Mouse (Mus musculus) heart, embryonic 10.5 days (tissue): ENCODE measurements around the gene Gm17542. TPM values are rescaled to one million over a fixed set of nuclear protein-coding genes. Genes with fewer than 3 reads are reported as not detected.
A peak's percentile ranks its signal among the peaks of the same experiment; 100 is the strongest.
"Not testable (repeated sequence)": the region's sequence is repeated elsewhere in the genome, so short reads cannot be mapped to it uniquely, and the experiment has no call there.

ENCODE experiments used
- DNase-seq: peaks from one replicate; pipeline ENCODE4 v3.0.0-alpha.2; 2017; ENCODE audit warnings: low spot score
- H3K27ac ChIP-seq: fragments of 300-500 bp; sonication (generic); 2 replicates; pipeline ENCODE4 v1.5.1; 2016; ENCODE audit warnings: mild to moderate bottlenecking
- H3K27me3 ChIP-seq: fragments of 300-500 bp; sonication (generic); 2 replicates; pipeline ENCODE4 v1.6.1; 2016; ENCODE audit warnings: mild to moderate bottlenecking; ENCODE audit not compliant: poor library complexity, insufficient read depth, severe bottlenecking
- H3K36me3 ChIP-seq: fragments of 300-500 bp; sonication (generic); 2 replicates; pipeline ENCODE4 v1.6.1; 2016; ENCODE audit warnings: mild to moderate bottlenecking, moderate library complexity
- H3K4me1 ChIP-seq: fragments of 300-500 bp; sonication (generic); 2 replicates; pipeline ENCODE4 v1.6.1; 2016; ENCODE audit warnings: mild to moderate bottlenecking
- H3K4me3 ChIP-seq: fragments of 300-500 bp; sonication (generic); 2 replicates; pipeline ENCODE4 v1.5.1; 2016; ENCODE audit warnings: mild to moderate bottlenecking, moderate library complexity
- H3K9me3 ChIP-seq: fragments of 300-500 bp; sonication (generic); 2 replicates; pipeline ENCODE4 v1.6.1; 2016; ENCODE audit warnings: mild to moderate bottlenecking, moderate library complexity
- WGBS: fragments of 180-500 bp; shearing (Covaris S2); methylation state at CpG from one replicate; pipeline ENCODE4 v1.1.7; 2016; 5-methylcytosine and 5-hydroxymethylcytosine counted together
- polyA plus RNA-seq: library from polyadenylated mRNA; unstranded; fragments of >200 nt; fragmentation: Nextera tagmentation; extraction: Ambion mirVana; gene quantifications from 2 replicates; pipeline ENCODE4 v1.2.1, GENCODE M21; 2016

Gm17542 gene
- not detected in 2 replicates for polyA plus RNA-seq

DNA sequence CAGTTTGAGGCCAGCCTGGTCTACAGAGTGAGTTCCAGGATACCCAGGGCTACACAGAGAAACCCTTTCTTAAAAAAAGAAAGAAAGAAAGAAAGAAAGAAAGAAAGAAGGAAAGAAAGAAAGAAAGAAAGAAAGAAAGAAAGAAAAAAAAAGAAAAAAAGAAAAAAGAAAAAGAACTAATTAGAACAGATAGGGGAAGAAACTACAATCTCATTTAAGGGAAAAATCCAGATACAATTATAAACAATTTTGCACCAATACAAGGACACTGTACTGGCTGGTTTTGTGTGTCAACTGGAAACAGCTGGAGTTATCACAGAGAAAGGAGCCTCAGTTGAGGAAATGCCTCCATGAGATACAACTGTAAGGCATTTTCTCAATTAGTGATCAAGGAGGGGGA lies at the start of gene Gm17542:
Gene Gm17542, minus strand, starts transcription at position 101 of the 400 bp plus-strand sequence.
- not testable (repeated sequence) for DNase-seq, H3K27me3 ChIP-seq, H3K4me1 ChIP-seq, H3K9me3 ChIP-seq, H3K4me3 ChIP-seq, H3K36me3 ChIP-seq, H3K27ac ChIP-seq

GRCm38 (mm10) chr10:58739779-58740178 lies 21.8 kb upstream of the Gm17542 start:
- H3K4me1 ChIP-seq, result no peaks in the 10 kb centered on the region
- H3K27me3 ChIP-seq, result no peaks in the 10 kb centered on the region
- H3K36me3 ChIP-seq, result no peaks in the 10 kb centered on the region
- no peaks in the 10 kb centered on the region for H3K9me3 ChIP-seq
- no peak overlapping the region for H3K4me3 ChIP-seq
- DNase-seq, result no peak
- H3K27ac ChIP-seq, result no peak overlapping the region

GRCm38 (mm10) chr10:58738152-58738551 lies 20.1 kb upstream of the Gm17542 start:
- Histone ChIP-seq H3K9me3 (no peaks in the 10 kb centered on the region), H3K27ac (no peak overlapping the region), H3K4me1 (no peaks in the 10 kb centered on the region), H3K36me3 (no peaks in the 10 kb centered on the region), H3K27me3 (no peaks in the 10 kb centered on the region), H3K4me3 (no peak overlapping the region)
- 85% methylated on average over 7 of the region's 7 CpGs for WGBS
- DNase-seq, result no peak

- no peaks in the 10 kb centered on the region for H3K9me3 ChIP-seq
- H3K36me3 ChIP-seq, result no peaks in the 10 kb centered on the region
- peak overlapping the region; percentile 43; the same call in 1 of the 2 replicates for H3K4me3 ChIP-seq
- WGBS, result 54% methylated on average over 3 of the region's 3 CpGs
- DNase-seq, result no peak
- peak overlapping the region; percentile 72; the same call in 1 of the 2 replicates for H3K27ac ChIP-seq
- H3K4me1 ChIP-seq, result peaks cover 9% of the 10 kb centered on the region
- no peaks in the 10 kb centered on the region for H3K27me3 ChIP-seq
These were observed 3.2 kb downstream of the Gm17542 start for GRCm38 (mm10) chr10:58714789-58715148.

GRCm38 (mm10) chr10:58713855-58714788 lies 3.9 kb downstream of the Gm17542 start:
- H3K27me3 ChIP-seq, result no peaks in the 10 kb centered on the region
- WGBS, result 31% methylated on average over 24 of the region's 24 CpGs
- H3K9me3 ChIP-seq, result no peaks in the 10 kb centered on the region
- H3K4me3 ChIP-seq, result peak overlapping the region; percentile 43
- H3K27ac ChIP-seq, result peak overlapping the region; percentile 72
- DNase-seq, result no peak
- peaks cover 9% of the 10 kb centered on the region for H3K4me1 ChIP-seq
- no peaks in the 10 kb centered on the region for H3K36me3 ChIP-seq

DNA sequence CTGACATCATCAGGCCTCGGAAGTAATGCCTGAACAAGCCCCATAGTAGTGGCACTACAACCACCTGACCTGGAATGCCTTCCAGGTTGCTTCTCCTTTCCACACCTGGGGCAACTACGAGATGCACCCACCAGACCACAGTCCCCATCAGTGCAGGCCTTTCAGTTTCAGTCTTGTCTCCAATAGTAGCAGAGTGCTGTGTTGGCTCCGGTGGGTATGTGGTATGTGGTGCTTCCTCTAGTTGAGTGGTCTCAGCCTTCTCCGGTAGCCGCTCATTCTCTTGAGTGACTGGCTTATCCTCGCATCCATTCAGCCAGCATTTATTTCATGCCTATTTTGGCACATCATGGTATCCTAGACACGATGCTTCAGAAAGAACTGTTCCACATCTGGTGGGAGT lies 4.8 kb downstream of the Gm17542 start:
- H3K27me3 ChIP-seq, result no peaks in the 10 kb centered on the region
- H3K27ac ChIP-seq, result no peak overlapping the region
- no peaks in the 10 kb centered on the region for H3K36me3 ChIP-seq
- DNase-seq, result no peak
- WGBS, result 85% methylated on average over 7 of the region's 7 CpGs
- no peaks in the 10 kb centered on the region for H3K9me3 ChIP-seq
- H3K4me3 ChIP-seq, result no peak overlapping the region
- peaks cover 9% of the 10 kb centered on the region for H3K4me1 ChIP-seq

DNA sequence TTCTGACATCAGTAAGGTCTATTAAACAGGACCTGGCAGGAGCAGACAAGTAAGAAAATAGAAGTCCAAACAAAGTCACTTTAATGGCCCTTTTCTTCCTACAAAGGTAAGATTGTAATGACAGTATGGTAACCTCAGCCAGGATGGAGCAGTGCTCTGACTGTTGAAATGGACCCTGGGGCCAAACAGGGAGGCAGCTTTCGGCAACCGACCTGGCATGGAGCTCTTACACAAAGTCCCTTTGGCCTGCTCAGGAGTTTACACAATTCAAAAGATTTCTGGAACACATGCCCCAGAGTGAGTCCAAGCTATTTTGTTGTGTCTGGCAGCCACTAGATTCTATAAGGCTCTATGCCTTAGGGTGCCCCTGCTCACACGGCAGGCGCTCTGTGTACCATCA lies 9.0 kb downstream of the Gm17542 start:
- H3K27ac ChIP-seq, result no peak overlapping the region
- no peak for DNase-seq
- no peak overlapping the region for H3K4me3 ChIP-seq
- 86% methylated on average over 4 of the region's 4 CpGs for WGBS
- H3K36me3 ChIP-seq, result no peaks in the 10 kb centered on the region
- peaks cover 7% of the 10 kb centered on the region for H3K4me1 ChIP-seq
- H3K9me3 ChIP-seq, result no peaks in the 10 kb centered on the region
- H3K27me3 ChIP-seq, result no peaks in the 10 kb centered on the region

- no peak overlapping the region for H3K27ac ChIP-seq
- no peaks in the 10 kb centered on the region for H3K27me3 ChIP-seq
- no peaks in the 10 kb centered on the region for H3K4me1 ChIP-seq
- no peak overlapping the region for H3K4me3 ChIP-seq
- H3K9me3 ChIP-seq, result no peaks in the 10 kb centered on the region
- H3K36me3 ChIP-seq, result no peaks in the 10 kb centered on the region
- no peak for DNase-seq
- WGBS, result 55% methylated on average over 6 of the region's 6 CpGs
These were observed 17.4 kb downstream of the Gm17542 start for GRCm38 (mm10) chr10:58700578-58700977.

DNA sequence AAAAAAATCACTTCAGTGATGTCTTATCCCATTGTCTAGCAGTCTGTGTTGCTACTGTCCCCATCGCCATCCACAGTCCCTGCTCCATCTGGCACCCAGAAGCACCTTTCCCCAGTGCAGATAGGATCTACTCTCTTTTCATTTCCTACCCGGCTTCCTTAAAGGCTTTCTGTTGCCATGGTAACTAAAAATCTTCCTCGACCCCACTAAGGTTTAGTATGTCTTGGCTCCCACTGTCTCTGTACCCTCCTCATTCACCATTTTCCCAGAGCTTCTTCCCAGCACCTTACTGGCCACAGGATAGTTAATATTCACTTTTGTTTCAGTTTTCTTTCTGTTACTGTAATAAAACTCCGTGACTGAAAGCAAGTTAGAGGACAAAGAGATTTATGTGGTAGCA lies 17.9 kb downstream of the Gm17542 start:
- H3K27me3 ChIP-seq, result no peaks in the 10 kb centered on the region
- H3K9me3 ChIP-seq, result no peaks in the 10 kb centered on the region
- DNase-seq, result no peak
- H3K4me1 ChIP-seq, result no peaks in the 10 kb centered on the region
- H3K4me3 ChIP-seq, result no peak overlapping the region
- WGBS, result 54% methylated on average over 4 of the region's 4 CpGs
- no peaks in the 10 kb centered on the region for H3K36me3 ChIP-seq
- H3K27ac ChIP-seq, result no peak overlapping the region

- WGBS, result 66% methylated on average over 4 of the region's 4 CpGs
These were observed 19.1 kb downstream of the Gm17542 start for GRCm38 (mm10) chr10:58698955-58699354.

GRCm38 (mm10) chr10:58691051-58691450 lies 27.0 kb downstream of the Gm17542 start:
- H3K9me3 ChIP-seq, result 0 out of 2 replicates have a peak, but pooled peaks cover 4% of the 10 kb centered on the region
- H3K4me1 ChIP-seq, result 0 out of 2 replicates have a peak, but pooled peaks cover 3% of the 10 kb centered on the region
- no peaks in the 10 kb centered on the region for H3K36me3 ChIP-seq
- DNase-seq, result no peak
- H3K4me3 ChIP-seq, result no peak overlapping the region
- WGBS, result 78% methylated on average over 6 of the region's 7 CpGs
- H3K27me3 ChIP-seq, result no peaks in the 10 kb centered on the region
- H3K27ac ChIP-seq, result no peak overlapping the region

More at GRCm38 (mm10) chr10:58698955-58699354, 19.1 kb downstream of the Gm17542 start:
- H3K4me1 ChIP-seq, result 0 out of 2 replicates have a peak, but pooled peaks cover 3% of the 10 kb centered on the region
- no peak overlapping the region for H3K27ac ChIP-seq
- H3K4me3 ChIP-seq, result no peak overlapping the region
- H3K36me3 ChIP-seq, result no peaks in the 10 kb centered on the region
- H3K27me3 ChIP-seq, result no peaks in the 10 kb centered on the region
- no peak for DNase-seq
- no peaks in the 10 kb centered on the region for H3K9me3 ChIP-seq

- Histone ChIP-seq H3K9me3 (no peaks in the 10 kb centered on the region), H3K27me3 (peaks cover 15% of the 10 kb centered on the region; the same call in 1 of the 2 replicates), H3K36me3 (no peaks in the 10 kb centered on the region), H3K4me1 (no peaks in the 10 kb centered on the region), H3K4me3 (no peak overlapping the region), H3K27ac (no peak overlapping the region)
- no peak for DNase-seq
- WGBS, result 51% methylated on average over 6 of the region's 6 CpGs
These were observed 38.7 kb downstream of the Gm17542 start for GRCm38 (mm10) chr10:58679298-58679697.

DNA sequence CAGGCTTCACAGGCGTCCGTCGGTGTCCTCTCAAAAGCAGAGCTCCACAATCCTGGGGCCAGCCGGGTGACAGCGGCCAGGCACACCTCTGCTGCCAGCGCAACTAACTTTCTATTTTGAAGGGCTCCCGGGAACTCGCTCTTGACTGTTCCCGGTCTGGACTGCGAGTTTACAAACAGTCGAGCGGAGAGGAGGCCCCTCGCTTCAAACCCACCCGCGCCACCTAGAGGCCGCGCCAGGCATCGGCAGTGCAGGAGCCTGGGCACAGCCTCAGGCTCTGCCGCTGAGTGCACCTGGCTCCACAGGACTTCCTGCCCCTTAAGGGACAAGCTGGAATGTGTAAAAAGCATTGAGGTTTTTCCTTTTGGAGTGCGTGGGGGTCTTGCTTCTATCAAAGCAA lies 42.5 kb downstream of the Gm17542 start, which contains the start of gene Edar:
Gene Edar, minus strand, starts transcription at position 122 of the 400 bp plus-strand sequence.
- Histone ChIP-seq H3K9me3 (no peaks in the 10 kb centered on the region), H3K4me1 (no peaks in the 10 kb centered on the region), H3K4me3 (peak within 1 kb of the TSS; percentile 51), H3K36me3 (no peaks in the 10 kb centered on the region), H3K27me3 (peaks cover 21% of the 10 kb centered on the region; the same call in 1 of the 2 replicates), H3K27ac (no peak within 1 kb of the TSS)
- WGBS, result 2% methylated on average over 20 of the region's 20 CpGs
- peak; percentile 88 for DNase-seq
